Mouse (Mus musculus) lung, adult 2 months (tissue): Measurements from ENCODE around the gene Amigo1. TPM values are rescaled to one million over a fixed set of nuclear protein-coding genes. Genes with fewer than 3 reads are reported as not detected.

Experiments used
- DNase-seq: peaks from one replicate; pipeline ENCODE4 v3.0.0; 2022
- H3K4me1 ChIP-seq: fragments of 200-500 bp; 2 replicates; pipeline ENCODE4 v1.6.1; 2011; ENCODE audit warnings: low read length; ENCODE audit not compliant: control insufficient read depth, insufficient read depth
- H3K4me3 ChIP-seq: fragments of 200-500 bp; replicated peaks from 2 replicates; pipeline ENCODE3; 2011; ENCODE audit warnings: low read depth, mild to moderate bottlenecking, control low read depth, low read length; ENCODE audit errors: extremely low read depth
- CTCF ChIP-seq: fragments of 200-500 bp; IDR thresholded peaks from 2 replicates; pipeline ENCODE4 v1.5.1; 2011; ENCODE audit warnings: mild to moderate bottlenecking, low read length, control low read depth; ENCODE audit not compliant: insufficient read depth
- POLR2A ChIP-seq: fragments of 200-500 bp; IDR thresholded peaks from 2 replicates; pipeline ENCODE4 v1.6.1; 2011; ENCODE audit warnings: low read depth, mild to moderate bottlenecking, control low read depth, low read length, borderline replicate concordance; ENCODE audit errors: extremely low read depth
- WGBS: fragments of 180-500 bp; shearing (Covaris S2); methylation state at CpG from one replicate; pipeline ENCODE4 v1.1.7; 2018; 5-methylcytosine and 5-hydroxymethylcytosine counted together
- polyA plus RNA-seq: library from polyadenylated mRNA; depleted of rRNA; stranded (reverse); fragments of >200 nt; gene quantifications from 2 replicates; pipeline ENCODE4 v1.2.3, GENCODE M21; 2012

Amigo1 gene
- polyA plus RNA-seq, 1 experiment = 22.3 TPM

DNA sequence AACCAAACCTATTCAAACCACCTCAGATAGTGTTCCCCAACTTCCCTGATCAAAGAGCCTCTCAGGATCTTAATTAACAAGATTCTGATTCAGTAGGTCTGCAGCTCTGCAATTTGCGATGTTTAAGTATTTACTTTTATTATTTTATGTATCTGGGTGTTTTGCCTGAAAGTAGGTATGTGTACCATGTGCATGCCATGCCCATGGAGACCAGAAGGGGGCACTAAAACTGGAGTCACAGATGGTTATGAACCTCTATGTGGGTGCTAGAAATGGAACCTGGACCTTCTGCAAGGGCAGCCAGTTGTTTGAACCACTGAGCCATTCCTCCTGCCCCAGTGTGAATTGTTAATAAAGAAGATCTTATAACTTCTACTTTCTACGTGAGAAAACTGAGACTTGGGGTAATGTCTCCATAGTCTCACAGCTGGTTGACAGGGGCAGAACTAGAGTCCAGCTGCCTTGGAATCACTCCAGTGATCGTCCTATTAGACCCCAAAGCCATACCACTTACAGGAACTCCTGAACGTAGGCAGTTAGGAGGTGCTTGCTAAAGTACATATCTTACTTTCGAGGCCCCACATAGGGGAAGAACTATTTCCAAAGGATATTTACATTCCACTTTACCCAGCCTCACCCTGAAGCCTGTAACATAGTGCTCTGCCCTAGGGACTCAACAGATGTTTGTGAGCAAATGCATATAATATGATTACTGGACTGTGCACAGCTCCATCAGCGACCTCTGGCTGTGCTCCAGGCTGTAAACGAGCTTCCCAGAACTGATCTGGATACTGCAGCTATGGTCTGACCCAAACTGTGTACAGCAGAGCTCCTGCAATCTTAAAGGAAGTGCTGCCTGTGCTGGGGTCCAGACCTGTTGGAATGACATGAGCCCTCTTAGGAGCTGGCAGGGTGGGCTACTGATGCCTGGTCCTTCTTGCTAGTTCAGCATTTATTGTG is 7.1 kb upstream of the Amigo1 start:
- TF ChIP-seq CTCF = no peak
- no peak for TF ChIP-seq POLR2A
- WGBS = 60% methylated on average over 7 of the region's 7 CpGs
- Histone ChIP-seq H3K4me1 (no peaks in the 10 kb centered on the region), H3K4me3 (no peak overlapping the region)
- DNase-seq = no peak

DNA sequence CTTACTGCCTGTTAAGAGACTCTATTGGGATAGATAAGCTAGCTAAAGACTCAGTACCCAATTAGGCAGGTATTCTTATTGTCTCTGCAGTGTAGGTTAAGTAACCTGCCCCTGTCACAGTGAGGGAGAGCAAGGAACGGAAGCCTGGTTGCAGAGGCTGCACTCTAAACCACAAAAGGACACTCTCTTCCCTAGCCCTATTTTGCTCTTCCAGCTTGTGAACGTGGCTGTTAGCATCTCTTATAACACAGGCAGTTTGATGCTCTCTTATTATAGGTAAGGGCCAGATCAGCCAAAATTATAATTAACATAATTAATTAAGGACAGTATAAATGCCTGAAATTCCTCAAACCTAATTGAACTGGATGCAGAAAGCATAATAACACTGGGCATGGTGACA is 5.6 kb upstream of the Amigo1 start:
- no peak for TF ChIP-seq POLR2A
- TF ChIP-seq CTCF = no peak
- no peak overlapping the region for H3K4me3 ChIP-seq
- peaks cover 2% of the 10 kb centered on the region for H3K4me1 ChIP-seq
- 50% methylated on average over 2 of the region's 2 CpGs for WGBS
- no peak for DNase-seq

DNA sequence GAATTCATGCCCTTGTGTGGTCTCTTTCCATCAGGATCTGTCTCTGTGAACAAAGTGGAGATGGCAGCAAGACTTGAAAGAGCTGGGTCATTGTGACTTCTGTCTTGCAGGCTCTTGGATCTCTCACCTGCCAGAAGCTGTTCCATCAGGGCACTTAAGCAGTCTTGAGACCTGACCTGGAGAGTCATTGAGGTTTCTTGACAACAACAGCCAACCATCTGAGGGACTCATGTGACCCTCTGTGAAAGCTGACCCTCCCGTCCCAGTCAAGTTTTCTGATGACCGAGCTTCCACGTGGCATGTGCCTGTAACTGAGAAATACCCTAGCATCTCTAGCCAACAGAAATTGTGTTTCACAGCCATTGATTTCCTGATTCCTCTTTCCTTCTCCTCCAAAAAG is 1.4 kb upstream of the Amigo1 start:
- WGBS = 53% methylated on average over 3 of the region's 3 CpGs
- no peak for TF ChIP-seq CTCF
- TF ChIP-seq POLR2A = no peak
- peak; percentile 44 for DNase-seq

DNA sequence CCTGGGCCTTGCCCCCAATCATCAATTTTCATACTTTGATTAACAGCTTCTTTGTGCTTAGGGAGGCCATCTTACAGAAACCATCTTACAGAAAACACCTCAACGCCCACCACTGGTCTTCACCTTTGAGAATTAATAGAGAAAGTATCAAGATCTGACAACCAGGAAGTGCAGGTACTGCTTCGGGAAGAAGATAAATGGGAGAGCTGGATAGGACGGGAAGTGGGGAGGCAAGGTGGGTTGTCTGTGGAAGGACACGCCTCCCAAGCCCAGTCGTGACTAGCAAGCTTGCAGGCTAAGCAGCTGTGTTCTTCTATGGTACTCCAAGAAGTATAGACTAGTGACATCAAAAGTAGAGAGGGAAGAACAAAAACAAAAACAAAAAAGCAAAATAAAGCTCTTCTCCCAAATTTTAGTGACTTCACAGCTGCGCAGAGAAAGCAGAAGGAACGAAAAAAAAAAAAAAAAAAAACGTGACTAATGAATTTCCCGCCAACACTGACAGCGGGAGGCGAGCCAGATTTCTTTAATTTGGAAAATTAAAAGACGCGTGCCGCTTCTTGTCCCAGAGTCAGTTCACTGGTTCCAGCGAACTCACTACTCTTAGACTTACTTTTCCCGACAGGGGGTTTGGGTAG is 556 bp upstream of the Amigo1 start:
- peaks cover 11% of the 10 kb centered on the region for H3K4me1 ChIP-seq
- peak overlapping the region; percentile 84 for H3K4me3 ChIP-seq
- WGBS = 4% methylated on average over 16 of the region's 16 CpGs
- no peak for DNase-seq
- TF ChIP-seq POLR2A (no peak), CTCF (no peak)

More for the DNA sequence above, 1.4 kb upstream of the Amigo1 start:
- peaks cover 9% of the 10 kb centered on the region for H3K4me1 ChIP-seq
- H3K4me3 ChIP-seq = no peak overlapping the region

DNA sequence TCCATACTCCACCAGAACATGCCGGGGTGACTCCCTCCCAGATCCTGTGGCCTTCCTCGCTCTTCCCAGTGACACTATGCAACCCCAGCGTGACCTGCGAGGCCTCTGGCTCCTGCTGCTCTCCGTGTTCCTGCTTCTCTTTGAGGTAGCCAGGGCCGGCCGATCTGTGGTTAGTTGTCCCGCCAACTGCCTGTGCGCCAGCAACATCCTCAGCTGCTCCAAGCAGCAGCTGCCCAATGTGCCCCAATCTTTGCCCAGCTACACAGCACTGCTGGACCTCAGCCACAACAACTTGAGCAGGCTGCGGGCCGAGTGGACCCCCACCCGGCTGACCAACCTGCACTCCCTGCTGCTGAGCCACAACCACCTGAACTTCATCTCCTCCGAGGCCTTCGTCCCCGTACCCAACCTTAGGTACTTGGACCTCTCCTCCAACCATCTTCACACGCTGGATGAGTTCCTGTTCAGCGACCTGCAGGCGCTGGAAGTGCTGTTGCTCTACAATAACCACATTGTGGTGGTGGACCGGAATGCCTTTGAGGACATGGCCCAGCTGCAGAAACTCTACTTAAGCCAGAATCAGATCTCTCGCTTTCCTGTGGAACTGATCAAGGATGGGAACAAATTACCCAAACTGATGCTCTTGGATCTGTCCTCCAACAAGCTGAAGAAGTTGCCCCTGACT is 1.1 kb downstream of the Amigo1 start:
- no peak for TF ChIP-seq POLR2A
- no peak for TF ChIP-seq CTCF
- Histone ChIP-seq H3K4me3 (peak overlapping the region; percentile 9), H3K4me1 (peaks cover 11% of the 10 kb centered on the region)
- 73% methylated on average over 20 of the region's 20 CpGs for WGBS
- no peak for DNase-seq

DNA sequence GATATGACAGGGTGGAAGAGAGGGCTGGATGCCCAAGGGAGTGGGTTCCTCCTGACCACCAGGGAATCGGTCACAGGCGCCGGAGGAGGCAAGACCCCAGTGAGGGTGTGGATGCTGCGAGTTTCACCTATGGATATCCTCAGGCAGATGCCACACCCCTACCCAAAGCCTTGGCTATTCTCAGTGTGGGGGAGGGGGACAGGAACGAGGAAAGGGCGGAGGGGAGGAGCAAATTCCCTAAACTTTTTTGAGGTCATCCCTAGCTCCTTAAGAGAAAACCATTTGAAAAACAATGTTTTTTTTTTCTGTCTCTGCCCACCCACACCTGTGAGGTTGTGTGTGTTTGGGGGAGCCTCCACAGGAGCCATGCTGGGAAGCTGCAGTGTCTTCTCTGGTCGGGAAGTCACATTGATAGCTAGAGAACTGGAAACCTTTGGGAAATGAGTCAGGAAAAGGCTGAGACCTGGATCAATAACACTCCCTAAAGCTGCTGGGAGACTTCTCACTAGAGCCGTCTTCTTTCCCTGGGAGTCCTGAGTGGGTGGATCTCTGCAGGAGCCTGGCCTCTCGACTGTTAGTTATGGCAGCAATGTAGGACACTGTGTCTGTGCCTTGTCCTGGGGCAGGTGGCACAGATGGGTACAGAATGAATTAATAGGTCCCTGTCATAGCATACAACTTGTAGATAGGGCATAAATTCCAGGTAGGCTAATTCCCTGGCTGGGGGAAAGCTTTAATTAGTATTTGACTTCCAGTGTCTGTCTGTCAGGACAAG is 2.8 kb downstream of the Amigo1 start:
- TF ChIP-seq POLR2A (no peak), CTCF (no peak)
- 84% methylated on average over 9 of the region's 9 CpGs for WGBS
- H3K4me3 ChIP-seq = no peak overlapping the region
- DNase-seq = no peak
- peaks cover 11% of the 10 kb centered on the region for H3K4me1 ChIP-seq

DNA sequence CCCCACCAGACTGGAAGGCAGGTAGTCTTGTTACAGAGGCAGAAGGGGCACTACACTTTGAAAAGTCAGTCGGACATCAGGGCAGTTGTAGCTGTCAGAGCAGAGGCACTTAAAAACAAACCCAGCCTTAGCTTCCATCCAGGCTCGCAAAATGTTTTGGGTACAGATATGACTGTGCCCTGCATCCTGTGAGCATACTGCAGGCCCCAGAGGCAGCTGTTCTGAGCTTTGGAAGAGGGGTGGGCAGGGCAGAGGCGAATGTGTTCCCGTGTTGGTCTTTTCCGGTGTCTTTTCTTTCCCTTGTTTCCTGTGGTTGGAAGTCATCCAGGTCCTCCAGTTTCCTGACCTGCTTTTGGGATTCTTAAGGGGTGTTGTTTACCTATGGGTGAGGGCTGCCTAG is 3.8 kb downstream of the Amigo1 start:
- H3K4me3 ChIP-seq = no peak overlapping the region
- no peak for DNase-seq
- WGBS = 15% methylated on average over 5 of the region's 5 CpGs

DNA sequence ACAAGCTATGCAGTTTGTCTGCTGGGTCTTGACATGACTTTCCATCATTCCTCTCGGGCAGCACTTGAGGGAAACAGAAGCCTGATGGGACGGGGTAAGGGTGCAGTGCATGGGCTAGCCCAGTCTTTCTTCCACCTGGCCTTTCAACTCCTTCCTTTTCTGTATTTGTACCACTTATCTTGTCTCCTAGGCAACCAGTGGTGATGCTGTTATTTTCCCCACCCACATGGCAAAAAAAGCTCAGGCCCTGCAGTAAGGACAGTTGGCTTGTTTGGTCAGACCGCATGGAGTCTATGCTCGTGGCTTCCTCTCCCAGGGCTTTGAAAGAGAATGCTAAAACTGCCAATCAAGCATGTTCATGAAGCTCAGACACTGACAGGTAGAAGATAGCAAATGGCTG is 7.6 kb downstream of the Amigo1 start:
- no peak overlapping the region for H3K4me3 ChIP-seq
- WGBS = 75% methylated on average over 4 of the region's 4 CpGs
- TF ChIP-seq CTCF = no peak
- no peak for TF ChIP-seq POLR2A
- peaks cover 3% of the 10 kb centered on the region; the same call in 1 of the 2 replicates for H3K4me1 ChIP-seq
- no peak for DNase-seq

More for the DNA sequence above, 3.8 kb downstream of the Amigo1 start:
- peaks cover 11% of the 10 kb centered on the region for H3K4me1 ChIP-seq
- TF ChIP-seq POLR2A = no peak
- TF ChIP-seq CTCF = no peak
